Mouse (Mus musculus) liver, embryonic 14.5 days (tissue): ENCODE measurements around the gene Myo1b. TPM values are rescaled to one million over a fixed set of nuclear protein-coding genes. Genes with fewer than 3 reads are reported as not detected.
A peak's percentile ranks its signal among the peaks of the same experiment; 100 is the strongest.

Experiments used
- ATAC-seq: fragments of 200-750 bp; cut with Nextera tagmentation; 2 replicates; pipeline ENCODE4 v1.8.0; 2017; ENCODE audit warnings: moderate number of reproducible peaks, mild to moderate bottlenecking, moderate library complexity; ENCODE audit not compliant: insufficient read depth
- DNase-seq, 3 experiments: peaks; one replicate each; pipeline ENCODE4 v3.0.0-alpha.2; 2012 to 2013; ENCODE audit warnings: low read depth in 3 of 3, low spot score in 3 of 3
- H3K27ac ChIP-seq: fragments of 300-500 bp; sonication (generic); 2 replicates; pipeline ENCODE4 v1.5.1; 2014; ENCODE audit warnings: moderate library complexity, mild to moderate bottlenecking, control low read depth, inconsistent platforms
- H3K27me3 ChIP-seq: fragments of 300-500 bp; sonication (generic); 2 replicates; pipeline ENCODE4 v1.6.1; 2014; ENCODE audit warnings: mild to moderate bottlenecking, low read length, moderate library complexity; ENCODE audit not compliant: control insufficient read depth, insufficient read depth
- H3K36me3 ChIP-seq: fragments of 300-500 bp; sonication (generic); replicated peaks from 2 replicates; pipeline ENCODE4 v1.6.1; 2014; ENCODE audit warnings: low read depth; ENCODE audit not compliant: control insufficient read depth, insufficient read depth
- H3K4me1 ChIP-seq, 2 experiments: fragments of 200-500 bp in 1 of 2; fragments of 300-500 bp in 1 of 2; sonication (generic) in 1 of 2; replicated peaks; 2 replicates each; pipeline ENCODE4 v1.6.1; 2012 to 2014; ENCODE audit warnings: antibody characterized with exemption in 1 of 2, inconsistent platforms in 1 of 2, low read length in 1 of 2; ENCODE audit not compliant: control insufficient read depth in 2 of 2, insufficient read depth in 2 of 2
- H3K4me2 ChIP-seq: fragments of 300-500 bp; sonication (generic); 2 replicates; pipeline ENCODE4 v1.6.1; 2014; ENCODE audit warnings: low read depth, mild to moderate bottlenecking, control low read depth, moderate library complexity
- H3K4me3 ChIP-seq, 2 experiments: fragments of 200-500 bp in 1 of 2; fragments of 300-500 bp in 1 of 2; sonication (generic) in 1 of 2; 2 replicates each; pipeline ENCODE4 v1.5.1; 2012 to 2014; ENCODE audit warnings: low read depth in 2 of 2, low read length in 2 of 2, mild to moderate bottlenecking in 2 of 2, control low read depth in 1 of 2, inconsistent platforms in 1 of 2, moderate library complexity in 1 of 2; ENCODE audit not compliant: insufficient read depth in 1 of 2
- H3K9ac ChIP-seq: fragments of 300-500 bp; sonication (generic); replicated peaks from 2 replicates; pipeline ENCODE4 v1.6.1; 2014; ENCODE audit warnings: mild to moderate bottlenecking, control low read depth, moderate library complexity
- H3K9me3 ChIP-seq: fragments of 300-500 bp; sonication (generic); 2 replicates; pipeline ENCODE4 v1.6.1; 2016; ENCODE audit warnings: low read length, mixed read lengths; ENCODE audit not compliant: control insufficient read depth
- CTCF ChIP-seq: IDR thresholded peaks from 2 replicates; pipeline ENCODE4 v1.5.1; 2016; ENCODE audit warnings: antibody characterized with exemption, low read depth, control low read depth
- EP300 ChIP-seq: IDR thresholded peaks from 2 replicates; pipeline ENCODE4 v1.6.1; 2016; ENCODE audit warnings: antibody characterized with exemption, low read depth
- WGBS: fragments of 180-500 bp; shearing (Covaris S2); extraction: QIAGEN DNeasy Blood & Tissue Kit; methylation state at CpG from one replicate; pipeline ENCODE4 v1.1.7; 2014; ENCODE audit not compliant: insufficient replicate concordance; 5-methylcytosine and 5-hydroxymethylcytosine counted together
- polyA plus RNA-seq, 2 experiments: library from polyadenylated mRNA; depleted of rRNA in 1 of 2; stranded (reverse) in 1 of 2; unstranded in 1 of 2; fragments of >200 nt; fragmentation: Nextera tagmentation in 1 of 2; extraction: Ambion mirVana in 1 of 2; gene quantifications; 2 replicates each; pipeline versions ENCODE4 v1.2.1 to v1.2.3; 2012 to 2014

The Myo1b gene
- polyA plus RNA-seq, 2 experiments = 3.8 to 9.1 TPM

DNA sequence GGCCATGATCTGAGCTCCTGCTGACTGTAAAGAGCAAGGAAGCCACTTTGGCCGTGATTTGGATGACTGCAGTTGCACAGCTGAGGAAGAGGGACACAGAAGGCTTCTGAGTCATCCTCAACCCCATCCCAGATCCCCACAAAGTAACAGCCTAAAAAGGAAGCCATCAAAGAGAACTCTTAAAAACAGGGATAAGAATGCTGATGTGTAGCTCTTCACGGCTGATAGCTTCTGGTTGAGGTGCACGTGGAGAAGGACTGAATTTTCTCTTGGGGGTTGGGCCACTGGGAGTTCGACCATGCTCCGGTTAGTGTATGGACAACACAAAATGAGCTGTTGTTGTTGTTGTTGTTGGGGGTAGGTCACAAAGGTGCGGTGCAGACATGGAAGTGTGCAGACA is 181.2 kb downstream of the Myo1b start:
- no peak for ATAC-seq
- Histone ChIP-seq H3K36me3 (no peaks in the 10 kb centered on the region), H3K27me3 (no peaks in the 10 kb centered on the region), H3K4me3 (no peak overlapping the region), H3K4me2 (no peak overlapping the region), H3K9me3 (no peaks in the 10 kb centered on the region), H3K9ac (no peak overlapping the region), H3K27ac (no peak overlapping the region), H3K4me1 (no peaks in the 10 kb centered on the region)
- no peak for TF ChIP-seq CTCF
- TF ChIP-seq EP300 = no peak
- no peak for DNase-seq
- WGBS = 57% methylated on average over 6 of the region's 6 CpGs

DNA sequence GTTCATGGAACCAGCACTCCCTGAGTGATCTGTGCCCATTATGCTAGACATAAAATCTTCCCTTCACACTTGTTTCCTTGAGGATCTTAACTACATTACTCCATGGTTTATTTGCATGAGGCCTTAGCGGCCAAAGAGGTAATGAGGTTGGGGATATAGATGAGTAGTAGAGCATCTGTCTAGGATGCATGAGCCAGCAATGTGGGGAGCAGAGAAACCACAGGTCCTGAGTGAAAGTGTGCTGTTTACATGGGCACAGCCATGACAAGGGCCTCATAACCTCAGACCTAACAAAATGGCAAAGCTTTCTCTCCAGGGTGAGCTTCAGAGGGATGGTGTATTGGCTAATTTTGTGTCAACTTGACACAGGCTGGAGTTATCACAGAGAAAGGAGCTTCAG is 186.5 kb downstream of the Myo1b start:
- Histone ChIP-seq H3K27me3 (no peaks in the 10 kb centered on the region), H3K4me1 (no peaks in the 10 kb centered on the region), H3K36me3 (no peaks in the 10 kb centered on the region), H3K27ac (no peak overlapping the region), H3K9me3 (no peaks in the 10 kb centered on the region), H3K4me2 (no peak overlapping the region), H3K4me3 (no peak overlapping the region), H3K9ac (no peak overlapping the region)
- ATAC-seq (no peak), DNase-seq (no peak)
- no peak for TF ChIP-seq EP300
- no peak for TF ChIP-seq CTCF
- WGBS = 60% methylated on average over 1 of the region's 1 CpGs

DNA sequence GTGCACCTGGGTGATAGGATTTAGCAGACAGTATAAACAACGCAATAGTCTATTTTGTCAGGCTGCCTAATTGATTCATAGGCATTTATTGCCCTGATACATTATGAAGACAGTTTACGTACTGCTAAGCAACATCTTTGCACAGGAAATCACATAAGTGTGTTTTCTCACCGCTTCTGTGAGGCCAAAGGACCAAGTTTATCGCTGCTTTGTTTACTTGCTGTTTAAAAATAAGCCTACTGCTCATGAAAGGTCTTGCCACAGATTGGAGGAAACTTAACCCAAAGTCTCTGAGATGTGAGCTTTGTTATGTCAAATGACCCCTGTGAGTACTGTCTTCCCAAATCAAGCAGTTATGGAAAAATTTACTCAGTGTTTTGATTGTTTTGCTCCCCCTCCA is 187.1 kb downstream of the Myo1b start:
- TF ChIP-seq CTCF (no peak), EP300 (no peak)
- no peak overlapping the region for H3K9ac ChIP-seq
- ATAC-seq (no peak), DNase-seq (no peak)
- H3K27ac ChIP-seq = no peak overlapping the region
- 56% methylated on average over 4 of the region's 4 CpGs for WGBS
- H3K4me1 ChIP-seq = no peaks in the 10 kb centered on the region
- no peaks in the 10 kb centered on the region for H3K27me3 ChIP-seq
- H3K4me2 ChIP-seq = no peak overlapping the region
- no peaks in the 10 kb centered on the region for H3K9me3 ChIP-seq
- H3K36me3 ChIP-seq = no peaks in the 10 kb centered on the region
- H3K4me3 ChIP-seq = no peak overlapping the region

DNA sequence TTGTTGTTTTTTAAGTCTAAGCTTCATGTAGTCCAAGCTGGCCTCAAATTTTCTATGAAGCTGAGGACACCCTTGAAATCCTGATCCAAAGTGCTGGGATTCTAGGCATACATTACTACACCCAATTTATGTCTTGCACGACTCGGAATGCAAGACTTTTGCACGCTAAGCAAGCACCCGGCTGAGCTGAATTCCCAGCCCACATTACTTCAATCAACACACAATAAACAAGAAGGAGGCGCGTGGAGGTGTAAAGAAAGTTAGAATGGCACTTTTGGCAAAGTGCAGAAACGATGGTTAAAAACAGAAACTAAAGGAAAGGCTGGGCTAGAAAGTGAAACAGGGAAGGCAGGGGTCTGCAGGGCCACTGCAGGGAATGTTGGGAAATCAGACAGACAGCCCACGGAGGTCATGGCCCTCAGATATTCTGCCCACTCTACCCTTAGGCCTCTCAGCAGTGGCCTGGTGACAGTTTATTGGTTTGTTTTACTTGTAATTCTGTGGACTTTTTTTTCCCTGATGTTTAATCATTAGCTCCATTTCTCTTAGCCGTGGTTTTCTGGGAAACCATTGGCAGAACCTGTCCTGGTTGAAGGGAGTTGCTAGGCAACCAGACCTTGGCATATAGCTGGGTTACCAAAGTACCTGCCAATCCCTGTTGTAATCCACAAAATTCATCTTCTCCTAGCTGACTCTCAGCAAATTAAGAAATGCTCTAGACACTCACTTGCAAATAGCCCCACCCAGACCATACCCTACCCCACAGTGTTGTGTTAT is 195.8 kb downstream of the Myo1b start:
- H3K36me3 ChIP-seq = no peaks in the 10 kb centered on the region
- H3K4me1 ChIP-seq = no peaks in the 10 kb centered on the region
- peak; percentile 37; the same call in 1 of the 2 replicates for ATAC-seq
- H3K4me3 ChIP-seq = no peak overlapping the region
- TF ChIP-seq EP300 (no peak), CTCF (no peak)
- peak in 1 of 3 experiments; percentile 9 for DNase-seq
- no peak overlapping the region for H3K9ac ChIP-seq
- no peaks in the 10 kb centered on the region for H3K27me3 ChIP-seq
- H3K4me2 ChIP-seq = no peak overlapping the region
- no peak overlapping the region for H3K27ac ChIP-seq
- WGBS = 60% methylated on average over 9 of the region's 9 CpGs
- no peaks in the 10 kb centered on the region for H3K9me3 ChIP-seq

DNA sequence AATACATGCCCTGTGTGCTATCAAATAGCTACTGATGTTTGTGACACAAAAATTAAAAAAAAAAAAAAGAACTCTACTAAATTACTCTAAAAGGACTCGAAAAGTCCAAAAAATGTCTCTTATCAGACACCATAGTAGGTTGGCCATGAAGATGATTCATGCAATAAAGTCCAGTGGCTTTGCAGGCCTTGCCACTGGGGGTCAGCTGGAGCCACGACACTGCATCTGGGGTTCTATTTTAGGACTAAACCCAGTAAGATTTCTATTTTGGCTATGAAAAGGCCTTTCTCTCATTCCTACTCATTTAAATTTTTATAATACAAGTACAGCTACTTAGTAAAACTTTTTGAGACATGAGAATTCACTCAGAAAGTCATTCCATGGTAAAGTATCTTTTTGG is 205.0 kb downstream of the Myo1b start:
- H3K9me3 ChIP-seq = no peaks in the 10 kb centered on the region
- H3K9ac ChIP-seq = no peak overlapping the region
- H3K4me3 ChIP-seq = no peak overlapping the region
- ATAC-seq (no peak), DNase-seq (no peak)
- no peaks in the 10 kb centered on the region for H3K27me3 ChIP-seq
- TF ChIP-seq CTCF (no peak), EP300 (no peak)
- H3K4me1 ChIP-seq = no peaks in the 10 kb centered on the region
- no peaks in the 10 kb centered on the region for H3K36me3 ChIP-seq
- no peak overlapping the region for H3K4me2 ChIP-seq
- 47% methylated on average over 2 of the region's 2 CpGs for WGBS
- no peak overlapping the region for H3K27ac ChIP-seq
